Mouse (Mus musculus) T-helper 2 cell (primary cell): ENCODE measurements around the gene Krt24.

ENCODE experiments used
- in situ Hi-C: fragments of 300-600 bp; cut with MboI, MseI; formaldehyde crosslinking; loops from one replicate; pipeline ENCODE4 v1.15.1; 2025; ENCODE audit warnings: high pct_unique_total_duplicates

Krt24 gene

GRCm38 (mm10) chr11:99284833-99285312, at the start of gene Krt24:
Gene Krt24, minus strand, starts transcription at chr11:99285262.
- in situ Hi-C loops: no loop called here

- in situ Hi-C loops: no loop called here
Measured at GRCm38 (mm10) chr11:99333426-99333825, 48.4 kb upstream of the Krt24 start.

GRCm38 (mm10) chr11:99329655-99330054, 44.6 kb upstream of the Krt24 start:
- in situ Hi-C loops: no loop called here

- in situ Hi-C loops: no loop called here
Measured at GRCm38 (mm10) chr11:99322851-99323250, 37.8 kb upstream of the Krt24 start, which contains the start of gene Krt25. Gene Krt25, minus strand, starts transcription at chr11:99322951.

- in situ Hi-C loops: no loop called here
Measured at GRCm38 (mm10) chr11:99321094-99321493, 36.0 kb upstream of the Krt24 start.

GRCm38 (mm10) chr11:99319127-99319526, 34.1 kb upstream of the Krt24 start:
- in situ Hi-C loops: no loop called here

GRCm38 (mm10) chr11:99316543-99316942, 31.5 kb upstream of the Krt24 start:
- in situ Hi-C loops: no loop called here

- in situ Hi-C loops: no loop called here
Measured at GRCm38 (mm10) chr11:99314594-99314993, 29.5 kb upstream of the Krt24 start.

- in situ Hi-C loops: no loop called here
Measured at GRCm38 (mm10) chr11:99310882-99311281, 25.8 kb upstream of the Krt24 start.

- in situ Hi-C loops: no loop called here
Measured at GRCm38 (mm10) chr11:99307579-99307978, 22.5 kb upstream of the Krt24 start.

GRCm38 (mm10) chr11:99295039-99295438, 10.0 kb upstream of the Krt24 start:
- in situ Hi-C loops: no loop called here

- in situ Hi-C loops: loop anchor here (5.0 kb wide), 1 partner anchor 106 kb away; no protein-coding TSS in a partner anchor
Measured at GRCm38 (mm10) chr11:99292846-99293245, 7.8 kb upstream of the Krt24 start.

GRCm38 (mm10) chr11:99284011-99284410, 1.1 kb downstream of the Krt24 start:
- in situ Hi-C loops: no loop called here

- in situ Hi-C loops: no loop called here
Measured at GRCm38 (mm10) chr11:99283334-99283733, 1.7 kb downstream of the Krt24 start.

GRCm38 (mm10) chr11:99281116-99281515, 3.9 kb downstream of the Krt24 start:
- in situ Hi-C loops: no loop called here

GRCm38 (mm10) chr11:99279986-99280385, 5.1 kb downstream of the Krt24 start:
- in situ Hi-C loops: no loop called here

- in situ Hi-C loops: no loop called here
Measured at GRCm38 (mm10) chr11:99276786-99277185, 8.3 kb downstream of the Krt24 start.

- in situ Hi-C loops: no loop called here
Measured at GRCm38 (mm10) chr11:99275624-99276023, 9.4 kb downstream of the Krt24 start.

- in situ Hi-C loops: no loop called here
Measured at GRCm38 (mm10) chr11:99272721-99273120, 12.3 kb downstream of the Krt24 start.

GRCm38 (mm10) chr11:99269192-99269591, 15.9 kb downstream of the Krt24 start:
- in situ Hi-C loops: no loop called here

GRCm38 (mm10) chr11:99265796-99266195, 19.3 kb downstream of the Krt24 start:
- in situ Hi-C loops: no loop called here

- in situ Hi-C loops: no loop called here
Measured at GRCm38 (mm10) chr11:99265220-99265619, 19.8 kb downstream of the Krt24 start.

- in situ Hi-C loops: no loop called here
Measured at GRCm38 (mm10) chr11:99256213-99256612, 28.8 kb downstream of the Krt24 start.

GRCm38 (mm10) chr11:99255316-99255715, 29.7 kb downstream of the Krt24 start:
- in situ Hi-C loops: no loop called here
